Mouse (Mus musculus): ENCODE measurements around the gene Nampt.

GRCm38 (mm10) chr12:32893212-32893611 is 73.9 kb downstream of the Nampt start:
- TF ChIP-seq CTCF (IDR thresholded peaks at IDR 0.05; ENCODE audit: low read depth, low read length) (no peak), GATA1 (IDR thresholded peaks at IDR 0.05; ENCODE audit: borderline replicate concordance, low read length) (no peak), GATA2 (IDR thresholded peaks at IDR 0.05; ENCODE audit: borderline replicate concordance, low read depth, low read length) (no peak)
